Mouse (Mus musculus) olfactory bulb, adult 2 months (tissue): ENCODE measurements at regions not wholly inside any gene's neighbourhood (a gene's known extent, or its start where the extent isn't known, plus 50 kb on each side); places are given as distances from the start of the nearest gene placed in this dataset.

Experiments used
- H3K27ac ChIP-seq: fragments of 200-500 bp; 2 replicates; pipeline ENCODE4 v1.5.1; 2012; ENCODE audit warnings: low read depth, low read length; ENCODE audit not compliant: insufficient read depth
- H3K4me1 ChIP-seq: fragments of 200-500 bp; 2 replicates; pipeline ENCODE4 v1.6.1; 2012; ENCODE audit warnings: low read length; ENCODE audit not compliant: control insufficient read depth, insufficient read depth
- H3K4me3 ChIP-seq: fragments of 200-500 bp; 2 replicates; pipeline ENCODE4 v1.5.1; 2012; ENCODE audit warnings: mild to moderate bottlenecking, low read depth, low read length, moderate library complexity; ENCODE audit not compliant: insufficient read depth
- CTCF ChIP-seq: fragments of 200-500 bp; IDR thresholded peaks from 2 replicates; pipeline ENCODE4 v1.5.1; 2012; ENCODE audit warnings: low read depth, mild to moderate bottlenecking, low read length, moderate library complexity; ENCODE audit not compliant: insufficient read depth
- POLR2A ChIP-seq: fragments of 200-500 bp; IDR thresholded peaks from 2 replicates; pipeline ENCODE4 v1.6.1; 2012; ENCODE audit warnings: mild to moderate bottlenecking, low read depth, low read length, moderate library complexity; ENCODE audit not compliant: insufficient read depth
- WGBS: fragments of 180-500 bp; shearing (Covaris S2); methylation state at CpG from one replicate; pipeline ENCODE4 v1.1.7; 2018; 5-methylcytosine and 5-hydroxymethylcytosine counted together

GRCm38 (mm10) chr5:102266451-102266850 lies 196.7 kb upstream of the Wdfy3 start:
- TF ChIP-seq CTCF = no peak
- no peak for TF ChIP-seq POLR2A

DNA sequence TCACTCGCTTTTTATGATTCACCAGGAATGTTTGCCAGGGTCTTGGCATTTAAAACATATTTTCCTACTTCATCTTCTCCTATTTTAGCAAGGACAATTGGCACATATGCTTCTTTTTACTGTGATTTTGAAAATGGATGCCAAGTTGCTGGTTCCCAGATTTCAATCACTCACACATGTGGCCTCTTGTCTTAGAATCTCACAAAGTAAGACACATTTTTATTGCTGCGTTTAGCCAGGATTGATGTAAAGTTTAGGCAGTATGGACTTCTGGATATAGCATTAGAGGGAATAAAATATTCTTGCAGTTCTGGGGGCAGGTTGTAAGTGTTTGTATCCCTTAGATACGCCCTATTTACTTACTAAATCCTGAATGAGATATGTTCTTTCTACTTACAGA lies 197.4 kb upstream of the Wdfy3 start:
- TF ChIP-seq POLR2A = no peak
- no peak for TF ChIP-seq CTCF
- Histone ChIP-seq H3K4me3 (no peak overlapping the region), H3K27ac (no peak overlapping the region), H3K4me1 (no peaks in the 10 kb centered on the region)
- WGBS = 82% methylated on average over 3 of the region's 3 CpGs

More at GRCm38 (mm10) chr5:102266451-102266850, 196.7 kb upstream of the Wdfy3 start:
- Histone ChIP-seq H3K4me1 (no peaks in the 10 kb centered on the region), H3K27ac (no peak overlapping the region), H3K4me3 (no peak overlapping the region)
- WGBS = 74% methylated on average over 11 of the region's 11 CpGs

GRCm38 (mm10) chr5:102269204-102269603 lies 199.5 kb upstream of the Wdfy3 start:
- Histone ChIP-seq H3K4me3 (no peak overlapping the region), H3K4me1 (no peaks in the 10 kb centered on the region), H3K27ac (no peak overlapping the region)
- TF ChIP-seq CTCF (no peak), POLR2A (no peak)
- 90% methylated on average over 9 of the region's 9 CpGs for WGBS

DNA sequence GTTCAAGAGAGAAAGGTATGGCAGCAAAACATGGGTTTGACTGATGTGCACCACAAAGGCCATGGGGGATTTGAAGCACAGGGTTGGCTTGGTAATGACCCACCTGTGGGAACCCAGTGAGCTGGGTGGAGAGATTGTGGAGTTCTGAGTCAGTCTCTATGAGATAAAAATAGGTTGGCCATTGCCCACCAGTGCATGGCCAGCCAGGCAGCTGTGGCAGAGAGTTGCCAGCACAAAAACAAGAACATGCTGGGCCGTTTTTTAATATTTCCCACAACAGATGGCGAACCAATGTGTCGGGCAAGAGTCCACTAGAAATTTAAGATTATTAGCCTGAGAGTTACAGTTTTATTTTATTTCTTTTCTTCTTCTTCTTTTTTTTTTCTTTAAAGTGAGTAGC lies 205.6 kb upstream of the Arhgap24 start:
- H3K27ac ChIP-seq = no peak overlapping the region
- TF ChIP-seq POLR2A = no peak
- no peak for TF ChIP-seq CTCF
- no peaks in the 10 kb centered on the region for H3K4me1 ChIP-seq
- WGBS = 93% methylated on average over 3 of the region's 3 CpGs
- H3K4me3 ChIP-seq = no peak overlapping the region

DNA sequence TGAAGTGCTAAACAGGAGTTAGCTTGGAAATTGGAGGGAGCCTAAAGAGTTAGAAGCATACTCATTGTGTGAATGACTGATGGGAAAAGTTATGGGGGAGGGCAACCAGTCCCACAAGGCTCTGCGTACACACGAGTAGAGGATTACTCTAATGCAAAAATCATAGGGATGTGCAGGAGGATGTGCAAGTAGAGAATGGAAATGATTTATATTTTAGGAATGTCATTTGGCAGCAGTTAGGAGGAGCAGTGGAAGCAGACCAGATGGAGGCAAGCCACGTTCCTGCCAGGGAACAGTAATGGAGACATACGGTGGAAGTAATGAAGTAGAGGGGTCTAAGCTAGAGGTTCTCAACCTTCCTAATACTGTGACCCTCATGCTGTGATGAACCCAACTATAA lies 194.1 kb upstream of the Arhgap24 start:
- WGBS = 64% methylated on average over 4 of the region's 4 CpGs
- Histone ChIP-seq H3K27ac (no peak overlapping the region), H3K4me3 (no peak overlapping the region), H3K4me1 (0 out of 2 replicates have a peak, but pooled peaks cover 3% of the 10 kb centered on the region)
- TF ChIP-seq POLR2A (no peak), CTCF (no peak)

DNA sequence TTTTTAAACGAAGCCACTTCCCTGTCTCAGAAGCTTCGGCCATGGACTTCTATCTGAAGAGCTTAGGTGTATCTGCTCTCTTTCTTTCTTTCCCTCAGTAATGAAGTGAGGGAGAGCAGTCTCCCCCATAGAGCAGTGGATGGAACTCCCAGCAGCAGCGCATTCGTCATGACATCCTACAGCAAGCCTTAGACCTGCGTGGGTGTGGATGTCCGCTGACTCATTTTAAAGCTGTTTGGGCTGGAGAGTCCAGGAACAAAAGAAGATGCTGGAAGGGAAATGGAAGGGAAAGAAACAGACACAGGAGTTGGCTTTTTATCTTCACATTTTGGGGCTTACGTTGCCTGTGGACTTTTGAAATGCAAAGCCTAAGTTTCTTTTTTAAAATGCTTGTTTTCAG lies 190.3 kb upstream of the Arhgap24 start:
- 65% methylated on average over 7 of the region's 7 CpGs for WGBS
- H3K4me3 ChIP-seq = no peak overlapping the region
- TF ChIP-seq CTCF (no peak), POLR2A (no peak)
- H3K27ac ChIP-seq = no peak overlapping the region
- 0 out of 2 replicates have a peak, but pooled peaks cover 3% of the 10 kb centered on the region for H3K4me1 ChIP-seq

GRCm38 (mm10) chr5:102295564-102295963 lies 185.6 kb upstream of the Arhgap24 start:
- TF ChIP-seq CTCF (no peak), POLR2A (no peak)
- Histone ChIP-seq H3K4me1 (0 out of 2 replicates have a peak, but pooled peaks cover under 1% of the 10 kb centered on the region), H3K27ac (no peak overlapping the region), H3K4me3 (no peak overlapping the region)
- WGBS = 80% methylated on average over 5 of the region's 5 CpGs

DNA sequence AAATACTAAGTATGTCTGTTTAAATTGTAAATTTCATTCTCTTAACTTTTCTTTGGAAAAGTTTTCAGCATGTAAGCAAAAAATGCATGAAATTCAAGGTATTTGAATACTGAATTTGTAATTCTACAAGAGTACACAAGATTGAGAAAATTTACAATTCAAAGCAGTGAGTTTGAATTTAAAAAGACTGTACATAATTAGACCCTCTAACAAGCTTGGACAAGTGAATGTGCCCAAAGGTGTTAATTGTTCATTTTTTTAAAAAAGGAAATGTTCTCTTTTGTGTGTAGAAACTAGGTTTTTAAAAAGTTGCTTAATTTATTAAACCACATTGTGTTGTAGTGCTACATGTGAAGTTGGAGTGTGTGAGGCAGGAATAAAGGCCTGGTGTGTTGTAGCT lies 174.9 kb upstream of the Arhgap24 start:
- no peak overlapping the region for H3K27ac ChIP-seq
- no peak for TF ChIP-seq POLR2A
- TF ChIP-seq CTCF = no peak
- no peak overlapping the region for H3K4me3 ChIP-seq
- H3K4me1 ChIP-seq = no peaks in the 10 kb centered on the region

- Histone ChIP-seq H3K4me3 (no peak overlapping the region), H3K27ac (no peak overlapping the region), H3K4me1 (no peaks in the 10 kb centered on the region)
- no peak for TF ChIP-seq POLR2A
- TF ChIP-seq CTCF = no peak
- 40% methylated on average over 3 of the region's 3 CpGs for WGBS
Measured at GRCm38 (mm10) chr5:102306718-102307117, 174.5 kb upstream of the Arhgap24 start.

DNA sequence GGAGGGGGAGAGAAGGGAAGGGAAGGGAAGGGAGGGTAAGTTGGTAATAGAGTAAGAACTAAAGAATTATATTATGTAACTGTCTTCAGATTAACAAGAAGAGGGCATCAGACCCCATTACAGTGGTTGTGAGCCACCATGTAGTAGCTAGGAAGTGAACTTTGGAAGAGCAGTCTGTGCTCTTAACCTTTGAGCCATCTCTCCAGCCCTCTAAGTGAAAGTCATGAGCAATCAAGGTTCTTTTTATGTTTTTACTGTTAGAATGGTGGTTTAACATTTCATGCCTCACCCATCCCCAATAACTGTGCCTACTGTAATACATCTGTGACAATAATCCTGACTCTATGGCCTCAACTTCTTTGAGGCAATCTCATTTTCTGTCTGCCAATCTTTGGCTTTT lies 169.6 kb upstream of the Arhgap24 start:
- H3K4me3 ChIP-seq = no peak overlapping the region
- no peak overlapping the region for H3K27ac ChIP-seq
- TF ChIP-seq CTCF = no peak
- TF ChIP-seq POLR2A = no peak
- no peaks in the 10 kb centered on the region for H3K4me1 ChIP-seq
